Mouse (Mus musculus): ENCODE measurements around the gene Ppp1r18.

The Ppp1r18 gene

GRCm38 (mm10) chr17:35914975-35915374, 49.6 kb downstream of the Ppp1r18 start:
- no peak for DNase-seq (ENCODE audit: low read depth)

- no peak for DNase-seq (ENCODE audit: low read depth)
These were observed 50.3 kb downstream of the Ppp1r18 start for GRCm38 (mm10) chr17:35915538-35916296.

- peak; percentile 96 for DNase-seq (ENCODE audit: low read depth)
These were observed 51.1 kb downstream of the Ppp1r18 start, which contains the start of the genes Mrps18b and Ppp1r10 for GRCm38 (mm10) chr17:35916297-35917142. Gene Mrps18b (minus strand): TSS chr17:35916389. Gene Ppp1r10 (plus strand): TSS chr17:35916434.

GRCm38 (mm10) chr17:35917143-35917462, 51.7 kb downstream of the Ppp1r18 start:
- no peak for DNase-seq (ENCODE audit: low read depth)

GRCm38 (mm10) chr17:35917463-35918251, 52.3 kb downstream of the Ppp1r18 start:
- DNase-seq (ENCODE audit: low read depth) = peak; percentile 63

GRCm38 (mm10) chr17:35918276-35919059, 53.1 kb downstream of the Ppp1r18 start:
- peak; percentile 61 for DNase-seq (ENCODE audit: low read depth)

GRCm38 (mm10) chr17:35919060-35919715, 53.8 kb downstream of the Ppp1r18 start:
- peak; percentile 99 for DNase-seq (ENCODE audit: low read depth)

GRCm38 (mm10) chr17:35919864-35920301, 54.5 kb downstream of the Ppp1r18 start:
- DNase-seq (ENCODE audit: low read depth) = peak; percentile 77

- DNase-seq (ENCODE audit: low read depth) = no peak
These were observed 55.0 kb downstream of the Ppp1r18 start for GRCm38 (mm10) chr17:35920384-35920783.

- no peak for DNase-seq (ENCODE audit: low read depth)
These were observed 55.6 kb downstream of the Ppp1r18 start for GRCm38 (mm10) chr17:35920862-35921562.

GRCm38 (mm10) chr17:35921710-35922109, 56.3 kb downstream of the Ppp1r18 start:
- no peak for DNase-seq (ENCODE audit: low read depth)

GRCm38 (mm10) chr17:35922566-35922965, 57.2 kb downstream of the Ppp1r18 start:
- DNase-seq (ENCODE audit: low read depth) = no peak

- no peak for DNase-seq (ENCODE audit: low read depth)
These were observed 57.9 kb downstream of the Ppp1r18 start for GRCm38 (mm10) chr17:35923281-35923680.

All from c-Kit-positive CD71-positive TER-119-negative erythroid progenitor cells, embryonic 14.5 days (primary cell).